Mouse (Mus musculus): ENCODE measurements around the gene Hnrnpul2. TPM values are rescaled to one million over a fixed set of nuclear protein-coding genes. Genes with fewer than 3 reads are reported as not detected.

Hnrnpul2 gene
- polyA plus RNA-seq, 1 experiment from 2014 or later, result 6.4 TPM

Other genes starting within 250 kb of the Hnrnpul2 start
- gene Slc22a8, start 228.8 kb upstream of the Hnrnpul2 start, polyA plus RNA-seq (2015; fragmentation: Nextera tagmentation; extraction: Ambion mirVana), result 6.8 and 8.3 TPM in 2 replicates
- 21.6 and 26.5 TPM in 2 replicates for gene Slc22a6, start 202.0 kb upstream of the Hnrnpul2 start, polyA plus RNA-seq (2015; fragmentation: Nextera tagmentation; extraction: Ambion mirVana)
- 0.06 and 0.14 TPM in 2 replicates for gene Chrm1, start 156.2 kb upstream of the Hnrnpul2 start, polyA plus RNA-seq (2015; fragmentation: Nextera tagmentation; extraction: Ambion mirVana)
- 115 and 123 TPM in 2 replicates for gene Slc3a2, start 96.6 kb upstream of the Hnrnpul2 start, polyA plus RNA-seq (2015; fragmentation: Nextera tagmentation; extraction: Ambion mirVana)
- gene Wdr74, start 84.2 kb upstream of the Hnrnpul2 start, polyA plus RNA-seq (2015; fragmentation: Nextera tagmentation; extraction: Ambion mirVana), result 90.1 and 94.2 TPM in 2 replicates
- gene 1700092M07Rik, start 79.3 kb upstream of the Hnrnpul2 start, polyA plus RNA-seq (2015; fragmentation: Nextera tagmentation; extraction: Ambion mirVana), result 2.0 and 2.6 TPM in 2 replicates
- gene Stx5a, start 78.6 kb upstream of the Hnrnpul2 start, polyA plus RNA-seq (2015; fragmentation: Nextera tagmentation; extraction: Ambion mirVana), result 132 and 145 TPM in 2 replicates
- 183 and 189 TPM in 2 replicates for gene Nxf1, start 62.9 kb upstream of the Hnrnpul2 start, polyA plus RNA-seq (2015; fragmentation: Nextera tagmentation; extraction: Ambion mirVana)
- 206 and 220 TPM in 2 replicates for gene Tmem223, start 49.0 kb upstream of the Hnrnpul2 start, polyA plus RNA-seq (2015; fragmentation: Nextera tagmentation; extraction: Ambion mirVana)
- gene Tmem179b, start 45.5 kb upstream of the Hnrnpul2 start, polyA plus RNA-seq (2015; fragmentation: Nextera tagmentation; extraction: Ambion mirVana), result 83.6 and 85.6 TPM in 2 replicates
- gene Taf6l, start 33.6 kb upstream of the Hnrnpul2 start, polyA plus RNA-seq (2015; fragmentation: Nextera tagmentation; extraction: Ambion mirVana), result 31.5 and 35.1 TPM in 2 replicates
- 172 and 187 TPM in 2 replicates for gene Polr2g, start 21.4 kb upstream of the Hnrnpul2 start, polyA plus RNA-seq (2015; fragmentation: Nextera tagmentation; extraction: Ambion mirVana)
- gene Zbtb3, start 17.5 kb upstream of the Hnrnpul2 start, polyA plus RNA-seq (2015; fragmentation: Nextera tagmentation; extraction: Ambion mirVana), result 5.1 and 5.7 TPM in 2 replicates
- 61.7 and 62.7 TPM in 2 replicates for gene Ttc9c, start 677 bp upstream of the Hnrnpul2 start, polyA plus RNA-seq (2015; fragmentation: Nextera tagmentation; extraction: Ambion mirVana)
- gene AC129217.1, start 9.8 kb downstream of the Hnrnpul2 start, polyA plus RNA-seq (2015; fragmentation: Nextera tagmentation; extraction: Ambion mirVana), result not detected in 2 replicates
- gene Bscl2, start 17.5 kb downstream of the Hnrnpul2 start, polyA plus RNA-seq (2015; fragmentation: Nextera tagmentation; extraction: Ambion mirVana), result 52.1 and 58.1 TPM in 2 replicates
- 4.8 and 8.5 TPM in 2 replicates for gene Gng3, start 19.2 kb downstream of the Hnrnpul2 start, polyA plus RNA-seq (2015; fragmentation: Nextera tagmentation; extraction: Ambion mirVana)
- 0.84 and 1.3 TPM in 2 replicates for gene Lrrn4cl, start 30.8 kb downstream of the Hnrnpul2 start, polyA plus RNA-seq (2015; fragmentation: Nextera tagmentation; extraction: Ambion mirVana)
- 192 and 195 TPM in 2 replicates for gene Ubxn1, start 51.5 kb downstream of the Hnrnpul2 start, polyA plus RNA-seq (2015; fragmentation: Nextera tagmentation; extraction: Ambion mirVana)
- 69.5 and 72.8 TPM in 2 replicates for gene Uqcc3, start 60.9 kb downstream of the Hnrnpul2 start, polyA plus RNA-seq (2015; fragmentation: Nextera tagmentation; extraction: Ambion mirVana)
- gene Lbhd1, start 63.7 kb downstream of the Hnrnpul2 start, polyA plus RNA-seq (2015; fragmentation: Nextera tagmentation; extraction: Ambion mirVana), result 82.3 and 111 TPM in 2 replicates
- gene Gm49403, start 63.9 kb downstream of the Hnrnpul2 start, polyA plus RNA-seq (2015; fragmentation: Nextera tagmentation; extraction: Ambion mirVana), result not detected in 2 replicates
- gene 1810009A15Rik, start 68.8 kb downstream of the Hnrnpul2 start, polyA plus RNA-seq (2015; fragmentation: Nextera tagmentation; extraction: Ambion mirVana), result 100 TPM in 2 replicates
- gene Gm49416, start 68.9 kb downstream of the Hnrnpul2 start, polyA plus RNA-seq (2015; fragmentation: Nextera tagmentation; extraction: Ambion mirVana), result not detected in 2 replicates
- gene Ints5, start 73.0 kb downstream of the Hnrnpul2 start, polyA plus RNA-seq (2015; fragmentation: Nextera tagmentation; extraction: Ambion mirVana), result 42.4 and 47.4 TPM in 2 replicates
- gene Ganab, start 78.1 kb downstream of the Hnrnpul2 start, polyA plus RNA-seq (2015; fragmentation: Nextera tagmentation; extraction: Ambion mirVana), result 126 and 130 TPM in 2 replicates
- 51.2 and 51.8 TPM in 2 replicates for gene B3gat3, start 100.4 kb downstream of the Hnrnpul2 start, polyA plus RNA-seq (2015; fragmentation: Nextera tagmentation; extraction: Ambion mirVana)
- 3.9 and 4.9 TPM in 2 replicates for gene Rom1, start 109.3 kb downstream of the Hnrnpul2 start, polyA plus RNA-seq (2015; fragmentation: Nextera tagmentation; extraction: Ambion mirVana)
- gene Eml3, start 109.5 kb downstream of the Hnrnpul2 start, polyA plus RNA-seq (2015; fragmentation: Nextera tagmentation; extraction: Ambion mirVana), result 28.7 and 33.5 TPM in 2 replicates
- 166 and 168 TPM in 2 replicates for gene Mta2, start 121.9 kb downstream of the Hnrnpul2 start, polyA plus RNA-seq (2015; fragmentation: Nextera tagmentation; extraction: Ambion mirVana)
- 32.9 and 33.5 TPM in 2 replicates for gene Tut1, start 133.8 kb downstream of the Hnrnpul2 start, polyA plus RNA-seq (2015; fragmentation: Nextera tagmentation; extraction: Ambion mirVana)
- 467 and 476 TPM in 2 replicates for gene Eef1g, start 147.0 kb downstream of the Hnrnpul2 start, polyA plus RNA-seq (2015; fragmentation: Nextera tagmentation; extraction: Ambion mirVana)
- 17.3 and 18.2 TPM in 2 replicates for gene Ahnak, start 169.3 kb downstream of the Hnrnpul2 start, polyA plus RNA-seq (2015; fragmentation: Nextera tagmentation; extraction: Ambion mirVana)